Mouse (Mus musculus) gastrocnemius, adult 2 months (tissue): Measurements from ENCODE around the gene Lrp2bp. TPM values are rescaled to one million over a fixed set of nuclear protein-coding genes. Genes with fewer than 3 reads are reported as not detected.

Source experiments
- DNase-seq: peaks from one replicate; pipeline ENCODE4 v3.0.0; 2022
- H3K27ac ChIP-seq: fragments of 200-600 bp; 2 replicates; pipeline ENCODE4 v1.8.1; 2022; ENCODE audit warnings: mild to moderate bottlenecking
- H3K4me3 ChIP-seq: fragments of 200-600 bp; 2 replicates; pipeline ENCODE4 v1.8.1; 2022; ENCODE audit warnings: mild to moderate bottlenecking, moderate library complexity
- CTCF ChIP-seq: fragments of 200-600 bp; IDR thresholded peaks from 2 replicates; pipeline ENCODE4 v1.8.1; 2022; ENCODE audit warnings: antibody characterized with exemption, mild to moderate bottlenecking, moderate library complexity
- intact Hi-C: fragments of 180-260 bp; cut with DNase I; formaldehyde crosslinking; loops from one replicate; pipeline ENCODE4 v1.15.1; 2025
- total RNA-seq, 2 experiments: library from RNA; stranded (reverse); gene quantifications; 2 replicates each; pipeline ENCODE4 v1.2.3; 2021

Gene Lrp2bp
- total RNA-seq, 2 experiments from 2014 or later: 1.9 to 2.2 TPM

GRCm38 (mm10) chr8:45999784-46000705 lies 942 bp downstream of the Lrp2bp start:
- H3K27ac ChIP-seq: peak overlapping the region; percentile 99
- peak overlapping the region; percentile 83 for H3K4me3 ChIP-seq
- intact Hi-C loops: loop anchor here (5.0 kb wide), 1 partner anchor 152 kb away; the partner anchor contains the start of genes Cfap97 and Snx25
- peak; percentile 100 for DNase-seq
- TF ChIP-seq CTCF: no peak

DNA sequence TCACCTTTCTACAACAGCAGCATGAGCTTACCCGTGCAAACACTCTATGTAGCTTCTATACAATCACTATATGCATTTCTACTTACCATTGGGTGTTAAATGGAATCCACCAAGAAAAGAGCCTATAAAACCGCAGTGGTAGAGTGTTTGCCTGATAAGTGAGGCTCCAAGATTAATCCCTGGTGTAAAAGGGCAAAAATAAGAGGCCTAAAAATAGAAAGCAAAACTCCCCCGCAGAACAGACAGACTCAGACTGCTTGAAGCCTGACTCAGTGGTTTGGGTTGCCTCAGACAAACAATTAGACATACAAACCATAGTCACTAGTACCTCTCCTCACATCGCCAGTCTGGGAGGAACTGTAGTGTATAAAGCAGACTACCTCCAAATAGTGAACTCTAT lies 6.5 kb downstream of the Lrp2bp start, which contains the start of gene Ankrd37:
Gene Ankrd37 (minus strand): TSS at position 112 of the 400 bp plus-strand sequence.
- intact Hi-C loops: no loop called here
- H3K27ac ChIP-seq: no peak within 1 kb of the TSS; the same call in 1 of the 2 replicates
- no peak within 1 kb of the TSS for H3K4me3 ChIP-seq
- no peak for DNase-seq
- no peak for TF ChIP-seq CTCF

DNA sequence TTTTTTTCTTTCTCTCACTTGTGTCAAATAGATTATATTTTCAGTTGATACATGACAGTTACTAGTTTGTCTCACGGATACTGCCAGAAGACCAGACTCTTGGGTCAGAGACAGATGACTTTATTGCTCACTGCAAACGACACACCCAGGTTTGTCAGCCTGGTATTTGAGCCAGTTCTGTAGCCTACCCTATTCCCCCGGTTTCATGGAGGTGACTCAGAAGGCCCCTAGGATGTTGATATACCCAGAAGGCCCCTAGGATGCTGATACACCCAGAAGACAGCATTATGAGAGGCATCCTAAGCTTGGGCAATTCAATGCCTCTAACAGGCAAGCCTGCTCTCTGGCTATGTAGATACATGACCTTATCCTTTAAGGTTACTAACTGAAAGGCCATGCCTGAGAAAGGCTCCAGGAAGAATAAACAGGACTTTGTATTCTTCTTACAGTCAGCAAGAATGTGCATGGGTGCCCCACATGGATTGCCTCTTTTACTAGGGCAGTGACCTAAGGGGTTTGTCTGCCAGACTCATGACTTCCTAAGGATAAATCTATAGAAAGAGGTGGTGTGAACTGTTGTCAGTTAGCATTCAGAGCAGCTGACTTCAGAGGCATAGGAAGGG lies 8.1 kb downstream of the Lrp2bp start:
- Histone ChIP-seq H3K27ac (no peak overlapping the region), H3K4me3 (no peak overlapping the region)
- intact Hi-C loops: no loop called here
- TF ChIP-seq CTCF: no peak
- no peak for DNase-seq

GRCm38 (mm10) chr8:46010306-46010705 lies 11.2 kb downstream of the Lrp2bp start:
- peak overlapping the region; percentile 71 for H3K27ac ChIP-seq
- no peak for DNase-seq
- TF ChIP-seq CTCF: no peak
- H3K4me3 ChIP-seq: peak overlapping the region; percentile 64
- intact Hi-C loops: no loop called here

DNA sequence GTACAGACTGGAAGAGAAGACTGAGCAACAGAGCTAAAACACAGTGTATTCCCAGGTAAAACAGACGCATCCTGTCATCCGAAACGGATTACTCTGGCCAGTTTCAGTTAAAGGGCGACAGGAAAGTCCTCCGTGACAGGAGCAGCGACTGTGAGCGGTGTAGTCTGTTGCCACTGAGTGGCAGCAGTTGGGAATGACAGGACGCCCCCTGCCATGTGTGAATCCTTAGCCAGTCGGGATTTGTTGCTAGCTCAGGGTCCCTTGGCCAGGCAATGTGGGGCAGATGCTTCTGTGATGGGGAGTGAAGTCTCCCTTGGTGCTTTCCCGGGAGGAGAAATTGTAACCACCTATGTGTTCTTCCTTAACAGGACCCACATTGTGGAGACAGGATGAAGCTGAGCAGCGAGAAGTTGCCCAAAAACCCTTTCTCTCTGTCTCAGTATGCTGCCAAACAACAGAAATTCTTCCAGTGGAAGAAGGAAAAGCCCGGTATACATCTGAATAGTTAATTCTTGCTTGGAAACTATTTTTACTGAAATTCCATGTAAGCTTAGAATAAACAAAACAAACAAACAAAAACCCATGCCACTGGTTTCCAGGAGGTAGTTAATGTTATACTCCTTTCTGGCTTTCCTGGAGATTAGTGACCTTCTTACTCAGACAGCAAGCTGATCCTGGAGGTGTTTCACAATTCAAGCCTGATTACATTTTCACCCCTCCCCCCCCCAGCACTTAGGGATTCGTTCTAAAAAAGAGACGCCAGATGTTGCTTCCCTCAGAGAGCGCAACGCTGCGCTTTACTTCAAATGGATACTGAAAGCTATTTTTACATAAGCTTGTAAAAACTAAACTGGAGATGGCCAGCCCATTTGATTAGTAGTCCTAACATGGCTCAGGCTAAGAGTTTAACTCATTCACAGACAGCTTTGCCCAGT lies 11.9 kb downstream of the Lrp2bp start:
- peak overlapping the region; percentile 64 for H3K4me3 ChIP-seq
- DNase-seq: peak; percentile 49
- intact Hi-C loops: no loop called here
- TF ChIP-seq CTCF: peak; percentile 50
- H3K27ac ChIP-seq: peak overlapping the region; percentile 71

DNA sequence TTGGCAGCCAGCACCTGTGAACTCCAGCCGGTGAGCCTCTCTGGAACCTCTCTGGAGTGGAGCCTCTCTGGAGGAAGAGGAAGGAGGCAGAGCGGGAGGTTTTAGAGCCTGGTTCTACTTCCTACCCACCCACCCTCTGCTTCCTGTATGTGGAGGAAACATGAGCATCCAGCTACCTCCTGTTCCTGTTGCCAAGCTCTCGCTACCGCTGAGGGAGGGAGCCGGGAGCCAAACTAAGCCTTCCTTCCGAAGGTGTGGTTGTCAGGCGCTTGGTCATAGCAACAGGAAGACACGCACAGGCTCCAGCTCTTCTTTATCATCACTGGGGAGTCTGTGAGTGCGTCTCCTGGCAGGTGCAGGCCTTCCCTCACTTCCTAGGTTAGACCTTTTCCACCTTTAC lies 23.1 kb downstream of the Lrp2bp start:
- intact Hi-C loops: no loop called here
- DNase-seq: peak; percentile 29
- Histone ChIP-seq H3K4me3 (no peak overlapping the region), H3K27ac (peak overlapping the region; percentile 39; the same call in 1 of the 2 replicates)
- TF ChIP-seq CTCF: no peak

DNA sequence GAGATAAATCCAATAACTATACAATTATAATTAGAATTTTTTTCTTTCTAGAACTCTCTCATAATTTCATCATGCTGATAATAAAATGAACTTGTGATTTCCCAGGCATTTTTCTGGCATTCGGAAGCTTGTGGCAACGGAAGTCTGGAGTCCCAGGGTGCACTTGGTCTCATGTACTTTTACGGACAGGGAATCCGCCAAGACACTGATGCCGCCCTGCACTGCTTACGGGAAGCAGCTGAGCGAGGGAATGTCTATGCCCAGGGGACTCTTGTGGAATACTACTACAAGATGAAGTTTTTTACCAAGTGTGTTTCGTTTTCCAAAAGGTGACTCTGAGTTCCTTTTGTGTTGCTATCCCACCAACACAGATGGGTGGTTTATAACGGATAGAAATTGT lies 23.7 kb downstream of the Lrp2bp start:
- DNase-seq: no peak
- TF ChIP-seq CTCF: no peak
- Histone ChIP-seq H3K4me3 (no peak overlapping the region), H3K27ac (peak overlapping the region; percentile 39; the same call in 1 of the 2 replicates)
- intact Hi-C loops: no loop called here

GRCm38 (mm10) chr8:46024392-46024791 lies 25.3 kb downstream of the Lrp2bp start:
- no peak for TF ChIP-seq CTCF
- intact Hi-C loops: no loop called here
- Histone ChIP-seq H3K4me3 (no peak overlapping the region), H3K27ac (no peak overlapping the region)
- DNase-seq: no peak

- no peak for DNase-seq
- H3K27ac ChIP-seq: no peak overlapping the region
- H3K4me3 ChIP-seq: no peak overlapping the region
- TF ChIP-seq CTCF: no peak
- intact Hi-C loops: no loop called here
These were observed 37.1 kb downstream of the Lrp2bp start for GRCm38 (mm10) chr8:46036217-46036616.

GRCm38 (mm10) chr8:46039666-46040065 lies 40.6 kb downstream of the Lrp2bp start:
- H3K4me3 ChIP-seq: no peak overlapping the region
- DNase-seq: no peak
- no peak for TF ChIP-seq CTCF
- no peak overlapping the region for H3K27ac ChIP-seq
- intact Hi-C loops: no loop called here

- intact Hi-C loops: no loop called here
- no peak for DNase-seq
- no peak for TF ChIP-seq CTCF
- Histone ChIP-seq H3K4me3 (no peak overlapping the region), H3K27ac (no peak overlapping the region)
These were observed 41.2 kb downstream of the Lrp2bp start for GRCm38 (mm10) chr8:46040260-46040659.

DNA sequence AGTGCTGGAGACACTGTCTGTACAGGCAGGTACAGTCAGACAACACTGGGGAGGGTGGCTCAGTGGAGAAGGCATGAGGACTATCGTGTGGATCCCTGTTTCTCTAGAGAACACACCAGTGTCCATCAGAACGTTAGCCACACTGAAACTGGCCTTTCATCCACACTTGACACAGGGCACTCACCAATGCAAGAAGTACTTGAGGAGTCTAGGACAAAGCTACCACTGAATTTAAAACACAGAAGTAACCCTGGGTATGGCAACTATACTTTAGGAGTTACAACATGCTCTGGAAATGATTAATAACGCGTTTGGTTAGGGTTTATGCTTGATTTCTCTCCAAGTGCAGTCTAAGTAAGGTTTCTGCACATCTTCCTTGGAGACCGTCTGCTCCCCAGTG lies 73.7 kb downstream of the Lrp2bp start:
- TF ChIP-seq CTCF: no peak
- no peak for DNase-seq
- Histone ChIP-seq H3K4me3 (no peak overlapping the region), H3K27ac (no peak overlapping the region)
- intact Hi-C loops: no loop called here
